Mouse (Mus musculus) cerebellum, postnatal 4 days (tissue): ENCODE results near the gene Il11.
"Not testable (repeated sequence)": the region's sequence is repeated elsewhere in the genome, so short reads cannot be mapped to it uniquely, and the experiment has no call there.

Experiments used
- DNase-seq, 2 experiments: peaks; one replicate each; pipeline ENCODE4 v3.0.0; 2022; ENCODE audit warnings: low spot score in 2 of 2, mixed read lengths in 1 of 2

The Il11 gene

GRCm38 (mm10) chr7:4782759-4783158 is at the start of gene Il11, which contains the start of gene Tmem190:
Gene Il11, minus strand, starts transcription at chr7:4782859.
Gene Tmem190, plus strand, starts transcription at chr7:4782937.
- DNase-seq = no peak

- DNase-seq = no peak
Observed at GRCm38 (mm10) chr7:4830476-4830875, 47.8 kb upstream of the Il11 start.

- DNase-seq = no peak
Observed at GRCm38 (mm10) chr7:4825365-4825764, 42.7 kb upstream of the Il11 start.

- DNase-seq = no peak
Observed at GRCm38 (mm10) chr7:4822162-4822907, 39.7 kb upstream of the Il11 start.

- DNase-seq = no peak
Observed at GRCm38 (mm10) chr7:4821690-4822089, 39.0 kb upstream of the Il11 start.

GRCm38 (mm10) chr7:4820925-4821324 is 38.3 kb upstream of the Il11 start:
- DNase-seq = not testable (repeated sequence)

GRCm38 (mm10) chr7:4816559-4816958 is 33.9 kb upstream of the Il11 start:
- no peak for DNase-seq

- no peak for DNase-seq
Observed at GRCm38 (mm10) chr7:4813105-4813791, 30.6 kb upstream of the Il11 start.

- peak; percentile 93 to 99 for DNase-seq
Observed at GRCm38 (mm10) chr7:4812303-4813104, 29.8 kb upstream of the Il11 start, which contains the start of gene Ube2s. Gene Ube2s, minus strand, starts transcription at chr7:4812590.

- peak in 1 of 2 experiments; percentile 31 for DNase-seq
Observed at GRCm38 (mm10) chr7:4811842-4812302, 29.2 kb upstream of the Il11 start.

GRCm38 (mm10) chr7:4811131-4811530 is 28.5 kb upstream of the Il11 start:
- DNase-seq = not testable (repeated sequence)

GRCm38 (mm10) chr7:4806716-4807115 is 24.1 kb upstream of the Il11 start:
- DNase-seq = no peak

- no peak for DNase-seq
Observed at GRCm38 (mm10) chr7:4802247-4802646, 19.6 kb upstream of the Il11 start.

- no peak for DNase-seq
Observed at GRCm38 (mm10) chr7:4795767-4796433, 13.2 kb upstream of the Il11 start.

GRCm38 (mm10) chr7:4794631-4795168 is 12.0 kb upstream of the Il11 start:
- DNase-seq = no peak

GRCm38 (mm10) chr7:4793674-4794073 is 11.0 kb upstream of the Il11 start:
- DNase-seq = no peak

GRCm38 (mm10) chr7:4793248-4793647 is 10.6 kb upstream of the Il11 start:
- DNase-seq = not testable (repeated sequence)

- peak; percentile 79 to 91 for DNase-seq
Observed at GRCm38 (mm10) chr7:4792278-4793212, 9.9 kb upstream of the Il11 start, which contains the start of gene Rpl28. Gene Rpl28, plus strand, starts transcription at chr7:4792874.

- no peak for DNase-seq
Observed at GRCm38 (mm10) chr7:4789436-4789935, 6.8 kb upstream of the Il11 start, which contains the start of gene Tmem238. Gene Tmem238, minus strand, starts transcription at chr7:4789656.
